Mouse (Mus musculus): ENCODE results near the gene Acta1. TPM values are rescaled to one million over a fixed set of nuclear protein-coding genes. Genes with fewer than 3 reads are reported as not detected.
A peak's percentile ranks its signal among the peaks of the same experiment; 100 is the strongest.

Acta1 gene
- polyA plus RNA-seq, 1 experiment from 2014 or later, result 10.2 TPM

DNA sequence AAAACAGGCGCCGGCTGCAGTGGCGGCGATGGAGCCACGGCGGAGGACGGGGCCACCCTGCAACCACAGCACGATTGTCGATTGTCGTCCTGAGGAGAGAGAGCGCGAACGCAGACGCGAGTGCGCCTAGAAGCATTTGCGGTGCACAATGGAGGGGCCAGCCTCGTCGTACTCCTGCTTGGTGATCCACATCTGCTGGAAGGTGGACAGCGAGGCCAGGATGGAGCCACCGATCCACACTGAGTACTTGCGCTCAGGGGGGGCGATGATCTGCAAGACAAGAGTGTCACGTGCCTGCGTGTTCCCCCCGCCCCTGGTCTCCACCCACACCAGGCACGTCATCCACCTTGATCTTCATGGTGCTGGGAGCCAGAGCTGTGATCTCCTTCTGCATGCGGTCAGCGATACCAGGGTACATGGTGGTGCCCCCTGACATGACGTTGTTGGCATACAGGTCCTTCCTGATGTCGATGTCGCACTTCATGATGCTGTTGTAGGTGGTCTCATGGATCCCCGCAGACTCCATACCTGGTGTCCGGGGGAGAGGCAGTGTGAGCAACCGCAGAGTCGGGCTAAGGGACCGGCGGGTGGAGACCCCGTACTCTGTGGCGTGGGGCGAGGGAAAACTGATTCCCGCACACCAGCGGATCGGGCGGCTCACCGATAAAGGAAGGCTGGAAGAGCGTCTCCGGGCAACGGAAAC lies 2.5 kb downstream of the Acta1 start:
- peak overlapping the region; percentile 32 for H3K4me2 ChIP-seq (ENCODE audit: low read depth, low read length)
- peak; percentile 15 for DNase-seq (ENCODE audit: low spot score)
- no peaks in the 10 kb centered on the region for H3K36me3 ChIP-seq (replicated peaks; ENCODE audit: control insufficient read depth, insufficient read depth, low read depth, low read length)
- H3K9me3 ChIP-seq (replicated peaks; ENCODE audit: control insufficient read depth, low read length), result no peaks in the 10 kb centered on the region
- 2% methylated on average over 49 of the region's 49 CpGs for WGBS
- H3K4me1 ChIP-seq (ENCODE audit: control insufficient read depth, insufficient read depth, low read length), result peaks cover 5% of the 10 kb centered on the region; the same call in 1 of the 2 replicates
- peak overlapping the region; percentile 20 for H3K4me3 ChIP-seq (ENCODE audit: low read depth, low read length)
- H3K27me3 ChIP-seq (ENCODE audit: control insufficient read depth, insufficient read depth, low read length), result peaks cover 46% of the 10 kb centered on the region
- H3K9ac ChIP-seq (replicated peaks; ENCODE audit: low read length), result peak overlapping the region; percentile 7; the same call in 1 of the 2 replicates
- H3K27ac ChIP-seq (replicated peaks; ENCODE audit: low read depth, low read length), result no peak overlapping the region
- no peak for ATAC-seq (replicated peaks; ENCODE audit: insufficient number of reproducible peaks, low FRiP score, low TSS enrichment, low read depth)

- Histone ChIP-seq H3K4me3 (ENCODE audit: low read depth, low read length) (no peak overlapping the region; the same call in 1 of the 2 replicates), H3K9me3 (replicated peaks; ENCODE audit: control insufficient read depth, low read length) (no peaks in the 10 kb centered on the region), H3K4me2 (ENCODE audit: low read depth, low read length) (no peak overlapping the region), H3K36me3 (replicated peaks; ENCODE audit: control insufficient read depth, insufficient read depth, low read depth, low read length) (no peaks in the 10 kb centered on the region), H3K9ac (replicated peaks; ENCODE audit: low read length) (no peak overlapping the region), H3K27ac (replicated peaks; ENCODE audit: low read depth, low read length) (no peak overlapping the region), H3K27me3 (ENCODE audit: control insufficient read depth, insufficient read depth, low read length) (peaks cover 46% of the 10 kb centered on the region), H3K4me1 (ENCODE audit: control insufficient read depth, insufficient read depth, low read length) (peaks cover 5% of the 10 kb centered on the region; the same call in 1 of the 2 replicates)
- under 1% methylated on average over 11 of the region's 11 CpGs for WGBS
- ATAC-seq (replicated peaks; ENCODE audit: insufficient number of reproducible peaks, low FRiP score, low TSS enrichment, low read depth) (no peak), DNase-seq (ENCODE audit: low spot score) (peak; percentile 85)
These were observed 3.3 kb downstream of the Acta1 start for GRCm38 (mm10) chr8:123891271-123891670.

DNA sequence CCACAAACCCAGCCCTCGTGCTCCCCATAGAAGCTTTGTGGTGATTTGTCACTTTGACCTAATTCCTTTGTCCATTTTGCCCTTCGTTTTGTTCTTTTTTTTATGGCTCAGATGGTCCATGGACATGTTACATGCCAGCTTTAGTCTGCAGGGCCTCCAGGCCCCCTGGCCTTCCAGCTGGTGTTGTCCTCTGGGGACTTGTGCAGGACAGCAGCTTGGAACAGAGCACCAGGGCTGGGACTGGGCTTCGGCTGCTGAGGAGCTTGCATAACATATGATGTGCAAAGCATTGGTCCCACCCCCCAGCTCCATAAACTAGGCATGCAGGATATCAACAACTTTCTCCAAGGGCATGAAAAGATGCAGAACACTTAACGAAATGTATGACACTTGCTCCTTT lies 4.8 kb downstream of the Acta1 start:
- Histone ChIP-seq H3K4me3 (ENCODE audit: low read depth, low read length) (no peak overlapping the region), H3K9ac (replicated peaks; ENCODE audit: low read length) (no peak overlapping the region), H3K27me3 (ENCODE audit: control insufficient read depth, insufficient read depth, low read length) (peaks cover 36% of the 10 kb centered on the region), H3K4me1 (ENCODE audit: control insufficient read depth, insufficient read depth, low read length) (peaks cover 5% of the 10 kb centered on the region; the same call in 1 of the 2 replicates), H3K9me3 (replicated peaks; ENCODE audit: control insufficient read depth, low read length) (no peaks in the 10 kb centered on the region), H3K27ac (replicated peaks; ENCODE audit: low read depth, low read length) (no peak overlapping the region), H3K4me2 (ENCODE audit: low read depth, low read length) (no peak overlapping the region), H3K36me3 (replicated peaks; ENCODE audit: control insufficient read depth, insufficient read depth, low read depth, low read length) (no peaks in the 10 kb centered on the region)
- ATAC-seq (replicated peaks; ENCODE audit: insufficient number of reproducible peaks, low FRiP score, low TSS enrichment, low read depth) (no peak), DNase-seq (ENCODE audit: low spot score) (no peak)
- 79% methylated on average over 4 of the region's 4 CpGs for WGBS

DNA sequence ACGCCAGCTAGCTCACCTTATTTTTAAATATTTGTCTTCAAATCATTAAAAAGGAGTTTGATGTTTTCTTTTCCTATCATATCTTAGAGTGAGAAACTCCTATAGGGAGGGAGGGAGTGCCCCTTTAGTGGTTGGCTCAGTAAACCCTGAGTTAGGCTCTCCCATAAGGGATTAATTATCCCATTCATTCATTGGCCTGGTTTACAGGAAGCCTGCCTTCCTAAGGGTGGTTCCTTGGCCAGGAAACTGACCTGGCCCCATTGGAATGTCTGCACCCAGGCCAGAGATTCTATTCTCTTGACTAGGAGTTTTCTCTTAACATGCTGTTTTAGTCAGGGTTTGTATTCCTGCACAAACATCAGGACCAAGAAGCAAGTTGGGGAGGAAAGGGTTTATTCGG lies 6.6 kb downstream of the Acta1 start:
- Histone ChIP-seq H3K4me1 (ENCODE audit: control insufficient read depth, insufficient read depth, low read length) (peaks cover 7% of the 10 kb centered on the region), H3K9me3 (replicated peaks; ENCODE audit: control insufficient read depth, low read length) (no peaks in the 10 kb centered on the region), H3K4me2 (ENCODE audit: low read depth, low read length) (no peak overlapping the region), H3K9ac (replicated peaks; ENCODE audit: low read length) (no peak overlapping the region), H3K27me3 (ENCODE audit: control insufficient read depth, insufficient read depth, low read length) (peaks cover 19% of the 10 kb centered on the region), H3K27ac (replicated peaks; ENCODE audit: low read depth, low read length) (no peak overlapping the region), H3K36me3 (replicated peaks; ENCODE audit: control insufficient read depth, insufficient read depth, low read depth, low read length) (no peaks in the 10 kb centered on the region), H3K4me3 (ENCODE audit: low read depth, low read length) (no peak overlapping the region)
- ATAC-seq (replicated peaks; ENCODE audit: insufficient number of reproducible peaks, low FRiP score, low TSS enrichment, low read depth) (no peak), DNase-seq (ENCODE audit: low spot score) (peak; percentile 36)
- 83% methylated on average over 2 of the region's 2 CpGs for WGBS

- Histone ChIP-seq H3K9ac (replicated peaks; ENCODE audit: low read length) (no peak overlapping the region), H3K27me3 (ENCODE audit: control insufficient read depth, insufficient read depth, low read length) (peaks cover 11% of the 10 kb centered on the region), H3K4me1 (ENCODE audit: control insufficient read depth, insufficient read depth, low read length) (peaks cover 3% of the 10 kb centered on the region; the same call in 1 of the 2 replicates), H3K27ac (replicated peaks; ENCODE audit: low read depth, low read length) (no peak overlapping the region), H3K4me2 (ENCODE audit: low read depth, low read length) (no peak overlapping the region), H3K4me3 (ENCODE audit: low read depth, low read length) (no peak overlapping the region), H3K36me3 (replicated peaks; ENCODE audit: control insufficient read depth, insufficient read depth, low read depth, low read length) (no peaks in the 10 kb centered on the region), H3K9me3 (replicated peaks; ENCODE audit: control insufficient read depth, low read length) (no peaks in the 10 kb centered on the region)
- DNase-seq (ENCODE audit: low spot score) (no peak), ATAC-seq (replicated peaks; ENCODE audit: insufficient number of reproducible peaks, low FRiP score, low TSS enrichment, low read depth) (no peak)
- 90% methylated on average over 4 of the region's 4 CpGs for WGBS
These were observed 7.4 kb downstream of the Acta1 start for GRCm38 (mm10) chr8:123887163-123887562.

GRCm38 (mm10) chr8:123884721-123885565 lies 9.6 kb downstream of the Acta1 start:
- Histone ChIP-seq H3K27ac (replicated peaks; ENCODE audit: low read depth, low read length) (no peak overlapping the region), H3K9ac (replicated peaks; ENCODE audit: low read length) (peak overlapping the region; percentile 18), H3K4me1 (ENCODE audit: control insufficient read depth, insufficient read depth, low read length) (peaks cover 3% of the 10 kb centered on the region; the same call in 1 of the 2 replicates), H3K27me3 (ENCODE audit: control insufficient read depth, insufficient read depth, low read length) (no peaks in the 10 kb centered on the region), H3K36me3 (replicated peaks; ENCODE audit: control insufficient read depth, insufficient read depth, low read depth, low read length) (no peaks in the 10 kb centered on the region), H3K4me3 (ENCODE audit: low read depth, low read length) (no peak overlapping the region), H3K4me2 (ENCODE audit: low read depth, low read length) (peak overlapping the region; percentile 10; the same call in 1 of the 2 replicates), H3K9me3 (replicated peaks; ENCODE audit: control insufficient read depth, low read length) (no peaks in the 10 kb centered on the region)
- DNase-seq (ENCODE audit: low spot score) (peak; percentile 21), ATAC-seq (replicated peaks; ENCODE audit: insufficient number of reproducible peaks, low FRiP score, low TSS enrichment, low read depth) (peak; percentile 82)
- 5% methylated on average over 13 of the region's 14 CpGs for WGBS

- no peak overlapping the region for H3K27ac ChIP-seq (replicated peaks; ENCODE audit: low read depth, low read length)
These were observed 11.5 kb downstream of the Acta1 start for GRCm38 (mm10) chr8:123883094-123883493.

GRCm38 (mm10) chr8:123882412-123882811 lies 12.1 kb downstream of the Acta1 start:
- Histone ChIP-seq H3K4me1 (ENCODE audit: control insufficient read depth, insufficient read depth, low read length) (peaks cover 3% of the 10 kb centered on the region; the same call in 1 of the 2 replicates), H3K4me3 (ENCODE audit: low read depth, low read length) (no peak overlapping the region), H3K4me2 (ENCODE audit: low read depth, low read length) (no peak overlapping the region), H3K9me3 (replicated peaks; ENCODE audit: control insufficient read depth, low read length) (no peaks in the 10 kb centered on the region), H3K27me3 (ENCODE audit: control insufficient read depth, insufficient read depth, low read length) (no peaks in the 10 kb centered on the region), H3K9ac (replicated peaks; ENCODE audit: low read length) (no peak overlapping the region), H3K27ac (replicated peaks; ENCODE audit: low read depth, low read length) (no peak overlapping the region), H3K36me3 (replicated peaks; ENCODE audit: control insufficient read depth, insufficient read depth, low read depth, low read length) (no peaks in the 10 kb centered on the region)
- WGBS, result 63% methylated on average over 2 of the region's 2 CpGs
- DNase-seq (ENCODE audit: low spot score) (no peak), ATAC-seq (replicated peaks; ENCODE audit: insufficient number of reproducible peaks, low FRiP score, low TSS enrichment, low read depth) (no peak)

More at GRCm38 (mm10) chr8:123883094-123883493, 11.5 kb downstream of the Acta1 start:
- no peak for DNase-seq (ENCODE audit: low spot score)
- Histone ChIP-seq H3K9ac (replicated peaks; ENCODE audit: low read length) (no peak overlapping the region), H3K27me3 (ENCODE audit: control insufficient read depth, insufficient read depth, low read length) (no peaks in the 10 kb centered on the region), H3K4me1 (ENCODE audit: control insufficient read depth, insufficient read depth, low read length) (peaks cover 3% of the 10 kb centered on the region; the same call in 1 of the 2 replicates), H3K9me3 (replicated peaks; ENCODE audit: control insufficient read depth, low read length) (no peaks in the 10 kb centered on the region), H3K4me2 (ENCODE audit: low read depth, low read length) (no peak overlapping the region), H3K4me3 (ENCODE audit: low read depth, low read length) (no peak overlapping the region), H3K36me3 (replicated peaks; ENCODE audit: control insufficient read depth, insufficient read depth, low read depth, low read length) (no peaks in the 10 kb centered on the region)
- WGBS, result 68% methylated on average over 4 of the region's 4 CpGs
- no peak for ATAC-seq (replicated peaks; ENCODE audit: insufficient number of reproducible peaks, low FRiP score, low TSS enrichment, low read depth)
